Mouse (Mus musculus) embryonic facial prominence, embryonic 15.5 days (tissue): ENCODE results near the gene Prr5l. TPM values are rescaled to one million over a fixed set of nuclear protein-coding genes. Genes with fewer than 3 reads are reported as not detected.

Experiments
- ATAC-seq: fragments of 200-750 bp; cut with Nextera tagmentation; 2 replicates; pipeline ENCODE4 v1.8.0; 2017; ENCODE audit warnings: low read depth, moderate TSS enrichment; ENCODE audit not compliant: insufficient number of reproducible peaks, low FRiP score, low TSS enrichment
- H3K27ac ChIP-seq: fragments of 300-500 bp; sonication (generic); replicated peaks from 2 replicates; pipeline ENCODE4 v1.5.1; 2015; ENCODE audit warnings: mild to moderate bottlenecking, inconsistent platforms
- H3K27me3 ChIP-seq: fragments of 300-500 bp; sonication (generic); 2 replicates; pipeline ENCODE4 v1.6.1; 2015; ENCODE audit warnings: inconsistent platforms
- H3K36me3 ChIP-seq: fragments of 300-500 bp; sonication (generic); 2 replicates; pipeline ENCODE4 v1.6.1; 2015; ENCODE audit warnings: mild to moderate bottlenecking, inconsistent platforms
- H3K4me1 ChIP-seq: fragments of 300-500 bp; sonication (generic); 2 replicates; pipeline ENCODE4 v1.6.1; 2015; ENCODE audit warnings: inconsistent platforms
- H3K4me2 ChIP-seq: fragments of 300-500 bp; sonication (generic); replicated peaks from 2 replicates; pipeline ENCODE4 v1.6.1; 2015; ENCODE audit warnings: mild to moderate bottlenecking, inconsistent platforms
- H3K4me3 ChIP-seq: fragments of 300-500 bp; sonication (generic); replicated peaks from 2 replicates; pipeline ENCODE4 v1.5.1; 2015; ENCODE audit warnings: mild to moderate bottlenecking, inconsistent platforms
- H3K9ac ChIP-seq: fragments of 300-500 bp; sonication (generic); 2 replicates; pipeline ENCODE4 v1.6.1; 2015; ENCODE audit warnings: inconsistent platforms
- H3K9me3 ChIP-seq: fragments of 300-500 bp; sonication (generic); replicated peaks from 2 replicates; pipeline ENCODE4 v1.6.1; 2016; ENCODE audit warnings: inconsistent platforms
- WGBS: fragments of 180-500 bp; shearing (Covaris S2); methylation state at CpG from one replicate; pipeline ENCODE4 v1.1.7; 2015; 5-methylcytosine and 5-hydroxymethylcytosine counted together
- polyA plus RNA-seq: library from polyadenylated mRNA; unstranded; fragments of >200 nt; fragmentation: Nextera tagmentation; extraction: Ambion mirVana; gene quantifications from 2 replicates; pipeline ENCODE4 v1.2.1, GENCODE M21; 2015

The Prr5l gene
- polyA plus RNA-seq, 1 experiment from 2014 or later, result 24.4 TPM

GRCm38 (mm10) chr2:101871179-101871578 is 11.6 kb downstream of the Prr5l start:
- no peaks in the 10 kb centered on the region for H3K36me3 ChIP-seq
- no peaks in the 10 kb centered on the region; the same call in 1 of the 2 replicates for H3K27me3 ChIP-seq
- no peak overlapping the region for H3K27ac ChIP-seq
- peak overlapping the region; percentile 17 for H3K4me3 ChIP-seq
- no peak overlapping the region for H3K9ac ChIP-seq
- ATAC-seq, result no peak
- H3K4me1 ChIP-seq, result no peaks in the 10 kb centered on the region
- peak overlapping the region; percentile 46 for H3K4me2 ChIP-seq
- H3K9me3 ChIP-seq, result no peaks in the 10 kb centered on the region
- WGBS, result 21% methylated on average over 14 of the region's 14 CpGs

GRCm38 (mm10) chr2:101868683-101869082 is 14.1 kb downstream of the Prr5l start:
- Histone ChIP-seq H3K9me3 (no peaks in the 10 kb centered on the region), H3K36me3 (no peaks in the 10 kb centered on the region), H3K9ac (no peak overlapping the region), H3K4me3 (no peak overlapping the region), H3K4me1 (no peaks in the 10 kb centered on the region), H3K27me3 (no peaks in the 10 kb centered on the region), H3K27ac (no peak overlapping the region), H3K4me2 (no peak overlapping the region)
- 89% methylated on average over 4 of the region's 4 CpGs for WGBS
- no peak for ATAC-seq

GRCm38 (mm10) chr2:101862219-101863123 is 20.4 kb downstream of the Prr5l start:
- H3K4me1 ChIP-seq, result peaks cover 13% of the 10 kb centered on the region; the same call in 1 of the 2 replicates
- no peak overlapping the region for H3K27ac ChIP-seq
- no peaks in the 10 kb centered on the region for H3K9me3 ChIP-seq
- ATAC-seq, result no peak
- H3K4me3 ChIP-seq, result no peak overlapping the region
- no peaks in the 10 kb centered on the region for H3K36me3 ChIP-seq
- WGBS, result 40% methylated on average over 15 of the region's 15 CpGs
- 0 out of 2 replicates have a peak, but pooled peaks cover 3% of the 10 kb centered on the region for H3K27me3 ChIP-seq
- no peak overlapping the region for H3K9ac ChIP-seq
- no peak overlapping the region for H3K4me2 ChIP-seq

- no peak overlapping the region for H3K9ac ChIP-seq
- no peak for ATAC-seq
- H3K4me1 ChIP-seq, result peaks cover 13% of the 10 kb centered on the region; the same call in 1 of the 2 replicates
- WGBS, result 47% methylated on average over 3 of the region's 3 CpGs
- 0 out of 2 replicates have a peak, but pooled peaks cover 3% of the 10 kb centered on the region for H3K27me3 ChIP-seq
- no peak overlapping the region for H3K27ac ChIP-seq
- no peaks in the 10 kb centered on the region for H3K9me3 ChIP-seq
- H3K4me2 ChIP-seq, result no peak overlapping the region
- no peaks in the 10 kb centered on the region for H3K36me3 ChIP-seq
- no peak overlapping the region for H3K4me3 ChIP-seq
These were observed 21.8 kb downstream of the Prr5l start for GRCm38 (mm10) chr2:101860920-101861485.

GRCm38 (mm10) chr2:101856174-101856573 is 26.7 kb downstream of the Prr5l start:
- ATAC-seq, result no peak
- Histone ChIP-seq H3K27ac (no peak overlapping the region), H3K4me1 (no peaks in the 10 kb centered on the region), H3K4me3 (no peak overlapping the region), H3K9me3 (no peaks in the 10 kb centered on the region), H3K27me3 (no peaks in the 10 kb centered on the region), H3K4me2 (no peak overlapping the region), H3K9ac (no peak overlapping the region), H3K36me3 (no peaks in the 10 kb centered on the region)
- 51% methylated on average over 9 of the region's 9 CpGs for WGBS

- Histone ChIP-seq H3K4me1 (no peaks in the 10 kb centered on the region), H3K9ac (no peak overlapping the region)
- WGBS, result 57% methylated on average over 7 of the region's 7 CpGs
These were observed 28.0 kb downstream of the Prr5l start for GRCm38 (mm10) chr2:101854792-101855191.

DNA sequence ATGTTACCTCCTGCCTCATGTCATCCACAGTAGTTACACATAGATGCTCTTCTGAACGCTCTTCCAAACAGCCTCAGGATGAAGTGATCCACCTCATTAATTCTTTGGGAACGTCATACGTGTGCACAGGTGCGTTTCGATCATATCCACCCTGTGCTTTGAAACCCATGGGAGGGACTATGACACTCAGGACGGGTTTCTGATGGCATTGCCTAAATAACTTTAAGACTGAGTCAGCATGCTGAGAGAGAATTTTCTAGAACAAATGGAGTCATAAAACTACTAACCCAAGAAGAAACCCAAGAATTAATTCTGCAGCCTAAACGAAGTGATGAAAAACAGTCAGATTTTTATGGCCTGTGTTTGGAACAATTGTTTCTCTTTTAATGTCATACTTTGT is 40.1 kb downstream of the Prr5l start:
- Histone ChIP-seq H3K9ac (no peak overlapping the region), H3K4me3 (no peak overlapping the region), H3K27me3 (no peaks in the 10 kb centered on the region), H3K9me3 (no peaks in the 10 kb centered on the region), H3K4me2 (no peak overlapping the region), H3K27ac (no peak overlapping the region), H3K36me3 (no peaks in the 10 kb centered on the region), H3K4me1 (no peaks in the 10 kb centered on the region)
- no peak for ATAC-seq
- WGBS, result 81% methylated on average over 7 of the region's 7 CpGs

More at GRCm38 (mm10) chr2:101854792-101855191, 28.0 kb downstream of the Prr5l start:
- no peak overlapping the region for H3K27ac ChIP-seq
- H3K4me3 ChIP-seq, result no peak overlapping the region
- no peak for ATAC-seq
- H3K36me3 ChIP-seq, result no peaks in the 10 kb centered on the region
- H3K9me3 ChIP-seq, result no peaks in the 10 kb centered on the region
- no peak overlapping the region for H3K4me2 ChIP-seq
- H3K27me3 ChIP-seq, result no peaks in the 10 kb centered on the region

- ATAC-seq, result no peak
- Histone ChIP-seq H3K27ac (no peak overlapping the region), H3K4me3 (no peak overlapping the region), H3K9ac (no peak overlapping the region), H3K4me1 (no peaks in the 10 kb centered on the region), H3K27me3 (no peaks in the 10 kb centered on the region), H3K9me3 (no peaks in the 10 kb centered on the region), H3K4me2 (no peak overlapping the region), H3K36me3 (no peaks in the 10 kb centered on the region)
- whole genome bisulfite sequencing, result 82% methylated on average over 9 of the region's 9 CpGs
These were observed 47.9 kb downstream of the Prr5l start for GRCm38 (mm10) chr2:101834816-101835523.

GRCm38 (mm10) chr2:101832361-101832760 is 50.5 kb downstream of the Prr5l start:
- no peak overlapping the region for H3K9ac ChIP-seq
- H3K27me3 ChIP-seq, result no peaks in the 10 kb centered on the region
- H3K4me1 ChIP-seq, result no peaks in the 10 kb centered on the region
- ATAC-seq, result no peak
- H3K9me3 ChIP-seq, result no peaks in the 10 kb centered on the region
- 85% methylated on average over 9 of the region's 9 CpGs for WGBS
- no peaks in the 10 kb centered on the region for H3K36me3 ChIP-seq
- H3K27ac ChIP-seq, result no peak overlapping the region
- H3K4me3 ChIP-seq, result no peak overlapping the region
- H3K4me2 ChIP-seq, result no peak overlapping the region

DNA sequence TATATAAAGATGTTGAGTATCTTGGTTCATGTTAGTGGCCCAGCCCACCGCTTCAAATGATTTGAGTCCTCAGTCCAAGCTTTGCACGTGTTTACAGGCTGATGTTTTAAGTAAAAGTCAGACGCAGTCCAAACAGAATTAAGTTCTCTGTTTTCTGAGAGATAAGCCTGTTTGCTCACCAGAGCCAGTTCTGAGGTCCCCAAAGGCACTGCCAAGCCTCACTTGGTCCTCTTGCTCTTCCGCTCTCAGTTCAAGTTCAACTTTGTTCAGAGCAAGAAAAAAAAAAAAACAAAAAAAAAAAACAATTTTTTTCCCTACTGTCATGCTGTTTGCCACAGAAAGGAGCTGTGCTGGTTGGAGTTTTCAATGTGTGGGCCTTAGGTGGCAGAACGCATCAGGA is 51.0 kb downstream of the Prr5l start:
- no peak overlapping the region for H3K4me3 ChIP-seq
- H3K36me3 ChIP-seq, result no peaks in the 10 kb centered on the region
- WGBS, result 78% methylated on average over 5 of the region's 5 CpGs
- ATAC-seq, result no peak
- no peak overlapping the region for H3K27ac ChIP-seq
- H3K9ac ChIP-seq, result no peak overlapping the region
- H3K9me3 ChIP-seq, result no peaks in the 10 kb centered on the region
- no peaks in the 10 kb centered on the region for H3K4me1 ChIP-seq
- no peak overlapping the region for H3K4me2 ChIP-seq
- no peaks in the 10 kb centered on the region for H3K27me3 ChIP-seq

DNA sequence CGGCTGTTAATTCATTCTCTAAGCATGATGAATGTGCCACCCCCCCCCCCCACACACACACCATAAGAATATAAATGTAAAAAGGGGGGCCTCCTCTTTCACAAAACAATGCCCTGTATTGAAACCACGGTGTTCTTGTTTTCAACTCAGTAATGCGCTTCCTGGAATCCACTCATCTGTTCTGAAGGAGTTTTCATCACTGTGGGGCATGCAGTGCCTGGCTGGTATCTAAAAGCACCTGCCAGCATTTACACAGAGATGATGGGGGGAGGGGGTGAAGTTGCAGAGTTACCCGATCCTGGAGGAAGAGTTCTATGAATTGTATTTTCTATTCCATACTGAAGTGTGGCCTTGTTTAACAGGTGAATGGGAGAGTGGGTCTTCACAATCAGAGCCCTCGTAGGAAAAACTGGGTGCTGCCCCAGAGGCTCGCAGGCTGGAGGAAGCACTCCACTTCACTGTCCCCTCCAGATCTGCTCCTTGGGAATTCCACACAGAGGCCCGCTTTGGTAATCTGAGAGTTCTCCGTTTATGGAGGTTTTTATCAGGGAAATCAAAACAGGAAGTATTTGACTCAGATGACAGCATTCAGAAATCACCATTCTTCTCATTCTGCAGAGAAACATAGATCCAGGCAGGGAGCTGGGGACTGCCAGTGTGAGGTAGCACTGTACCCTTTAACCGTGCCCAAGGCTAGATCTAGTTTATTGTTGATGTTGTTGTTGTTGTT is 52.5 kb downstream of the Prr5l start:
- ATAC-seq, result no peak; the same call in 1 of the 2 replicates
- no peak overlapping the region for H3K4me2 ChIP-seq
- H3K27ac ChIP-seq, result no peak overlapping the region
- H3K4me1 ChIP-seq, result no peaks in the 10 kb centered on the region
- WGBS, result 39% methylated on average over 9 of the region's 9 CpGs
- H3K36me3 ChIP-seq, result no peaks in the 10 kb centered on the region
- no peaks in the 10 kb centered on the region for H3K9me3 ChIP-seq
- no peaks in the 10 kb centered on the region for H3K27me3 ChIP-seq
- no peak overlapping the region for H3K9ac ChIP-seq
- no peak overlapping the region for H3K4me3 ChIP-seq
